Mouse (Mus musculus): ENCODE data around the gene Calm5.
"Not testable (repeated sequence)": the region's sequence is repeated elsewhere in the genome, so short reads cannot be mapped to it uniquely, and the experiment has no call there.

- not testable (repeated sequence) for TF ChIP-seq CTCF (IDR thresholded peaks at IDR 0.05; ENCODE audit: control insufficient read depth, insufficient read depth, insufficient read length); CEBPB (IDR thresholded peaks at IDR 0.05; ENCODE audit: low read depth); MYOG (IDR thresholded peaks at IDR 0.05; ENCODE audit: control insufficient read depth, extremely low read depth, insufficient read length)
Measured at GRCm38 (mm10) chr13:3837312-3837807, 16.6 kb upstream of the Calm5 start, which contains the start of gene Calm4.

Measured in C2C12 (cell line).